Mouse (Mus musculus) spleen, adult 2 months (tissue): ENCODE data around the gene Morc3. TPM values are rescaled to one million over a fixed set of nuclear protein-coding genes. Genes with fewer than 3 reads are reported as not detected.

Experiments
- DNase-seq, 2 experiments: peaks; one replicate each; pipeline versions ENCODE4 v3.0.0 to v3.0.0-alpha.2; 2012 to 2021; ENCODE audit warnings: low spot score in 2 of 2, low read depth in 1 of 2
- H3K27ac ChIP-seq: fragments of 200-500 bp; 2 replicates; pipeline ENCODE4 v1.5.1; 2012; ENCODE audit warnings: low read length, inconsistent platforms; ENCODE audit not compliant: insufficient read depth
- H3K27me3 ChIP-seq: fragments of 200-500 bp; 2 replicates; pipeline ENCODE4 v1.6.1; 2012; ENCODE audit warnings: mild to moderate bottlenecking, moderate library complexity, low read length, inconsistent platforms; ENCODE audit not compliant: control insufficient read depth, insufficient read depth
- H3K36me3 ChIP-seq: fragments of 200-500 bp; 2 replicates; pipeline ENCODE4 v1.6.1; 2012; ENCODE audit warnings: mild to moderate bottlenecking, low read length, inconsistent platforms; ENCODE audit not compliant: control insufficient read depth, insufficient read depth
- H3K4me1 ChIP-seq: fragments of 200-500 bp; 2 replicates; pipeline ENCODE4 v1.6.1; 2011; ENCODE audit warnings: inconsistent platforms; ENCODE audit not compliant: control insufficient read depth, insufficient read depth, insufficient read length
- H3K4me3 ChIP-seq: fragments of 200-500 bp; 2 replicates; pipeline ENCODE4 v1.5.1; 2011; ENCODE audit warnings: mild to moderate bottlenecking, inconsistent platforms; ENCODE audit not compliant: insufficient read depth, insufficient read length; ENCODE audit errors: extremely low read depth
- CTCF ChIP-seq: fragments of 200-500 bp; IDR thresholded peaks from 2 replicates; pipeline ENCODE4 v1.5.1; 2011; ENCODE audit warnings: mild to moderate bottlenecking, inconsistent platforms; ENCODE audit not compliant: insufficient read depth, insufficient read length, insufficient replicate concordance; ENCODE audit errors: extremely low read depth
- POLR2A ChIP-seq: fragments of 200-500 bp; IDR thresholded peaks from 2 replicates; pipeline ENCODE4 v1.6.1; 2011; ENCODE audit warnings: low read depth, low read length, inconsistent platforms
- WGBS: fragments of 180-500 bp; shearing (Covaris S2); methylation state at CpG from one replicate; pipeline ENCODE4 v1.1.7; 2018; 5-methylcytosine and 5-hydroxymethylcytosine counted together
- polyA plus RNA-seq: library from polyadenylated mRNA; depleted of rRNA; stranded (reverse); fragments of >200 nt; gene quantifications from 2 replicates; pipeline ENCODE4 v1.2.3, GENCODE M21; 2012; rRNA removed

Morc3 gene
- polyA plus RNA-seq, 1 experiment, result 10.6 TPM

DNA sequence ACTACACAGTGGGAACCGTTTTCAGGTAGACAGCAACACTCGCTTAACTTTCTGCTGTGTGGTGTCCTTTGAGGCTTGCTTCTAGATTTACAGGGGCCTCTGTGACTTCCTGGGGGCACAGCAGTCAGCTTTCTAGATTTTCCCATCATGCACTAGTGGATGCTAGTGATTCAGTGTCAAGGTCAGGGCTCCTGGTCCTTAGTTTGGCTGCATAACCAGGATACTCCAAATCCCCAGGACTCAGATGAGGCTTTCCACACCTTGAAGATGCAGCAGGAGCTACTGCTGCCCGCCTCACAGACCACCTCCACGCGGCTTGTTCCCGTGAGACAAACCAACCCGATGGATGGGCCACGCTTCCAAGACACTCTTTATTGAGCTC, 86.7 kb downstream of the Morc3 start:
- Histone ChIP-seq H3K36me3 (no peaks in the 10 kb centered on the region), H3K4me3 (no peak overlapping the region; the same call in 1 of the 2 replicates), H3K4me1 (peaks cover 8% of the 10 kb centered on the region; the same call in 1 of the 2 replicates), H3K27me3 (no peaks in the 10 kb centered on the region), H3K27ac (no peak overlapping the region)
- 68% methylated on average over 8 of the region's 8 CpGs for whole genome bisulfite sequencing
- TF ChIP-seq CTCF, result no peak
- no peak for TF ChIP-seq POLR2A
- no peak for DNase-seq

- no peak overlapping the region for H3K27ac ChIP-seq
- TF ChIP-seq CTCF, result no peak
- no peak for TF ChIP-seq POLR2A
- no peaks in the 10 kb centered on the region for H3K27me3 ChIP-seq
- no peak overlapping the region for H3K4me3 ChIP-seq
- H3K36me3 ChIP-seq, result no peaks in the 10 kb centered on the region
- DNase-seq, result no peak
- H3K4me1 ChIP-seq, result peaks cover 6% of the 10 kb centered on the region; the same call in 1 of the 2 replicates
- WGBS, result 90% methylated on average over 20 of the region's 20 CpGs
These were observed 87.3 kb downstream of the Morc3 start for GRCm38 (mm10) chr16:93919189-93919588.

GRCm38 (mm10) chr16:93920673-93921072, 88.8 kb downstream of the Morc3 start:
- no peak for DNase-seq
- Histone ChIP-seq H3K36me3 (no peaks in the 10 kb centered on the region), H3K27me3 (no peaks in the 10 kb centered on the region), H3K4me1 (peaks cover 5% of the 10 kb centered on the region; the same call in 1 of the 2 replicates), H3K4me3 (no peak overlapping the region), H3K27ac (no peak overlapping the region)
- WGBS, result 47% methylated on average over 4 of the region's 4 CpGs
- TF ChIP-seq POLR2A (no peak), CTCF (no peak)

DNA sequence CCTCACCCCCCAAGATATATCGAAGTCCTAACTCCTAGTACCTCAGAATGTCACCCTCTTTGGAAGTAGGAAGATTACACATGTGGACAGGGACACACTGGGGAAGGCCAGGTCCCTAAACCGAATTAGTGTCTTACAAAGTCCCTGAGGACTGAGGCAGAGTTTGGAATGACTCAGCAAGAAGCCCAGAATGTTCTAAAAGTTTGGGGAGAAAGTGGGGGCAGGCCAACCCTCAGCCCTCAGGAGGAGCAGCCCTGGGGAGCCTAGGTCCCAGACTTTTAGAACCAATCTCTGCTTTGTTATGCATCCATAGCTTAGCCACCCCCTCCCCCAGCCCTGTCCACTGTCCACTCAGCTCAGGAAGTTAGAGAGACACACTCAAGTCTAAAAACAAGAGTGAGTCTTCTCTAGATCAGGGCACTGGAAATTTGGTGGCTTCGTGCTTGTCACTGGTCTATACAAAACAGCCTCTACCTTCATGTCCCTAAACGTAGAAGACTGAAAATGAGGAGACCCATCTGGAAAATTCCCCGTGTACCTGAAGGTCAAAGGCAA, 91.0 kb downstream of the Morc3 start:
- no peak for TF ChIP-seq CTCF
- Histone ChIP-seq H3K4me3 (no peak overlapping the region), H3K4me1 (peaks cover 3% of the 10 kb centered on the region; the same call in 1 of the 2 replicates), H3K27ac (no peak overlapping the region), H3K27me3 (no peaks in the 10 kb centered on the region), H3K36me3 (no peaks in the 10 kb centered on the region)
- 80% methylated on average over 5 of the region's 5 CpGs for WGBS
- no peak for DNase-seq

GRCm38 (mm10) chr16:93923788-93924187, 91.9 kb downstream of the Morc3 start:
- Histone ChIP-seq H3K27ac (no peak overlapping the region), H3K4me1 (no peaks in the 10 kb centered on the region), H3K36me3 (no peaks in the 10 kb centered on the region), H3K4me3 (no peak overlapping the region), H3K27me3 (no peaks in the 10 kb centered on the region)
- 74% methylated on average over 7 of the region's 7 CpGs for WGBS
- DNase-seq, result no peak
- TF ChIP-seq POLR2A, result no peak
- TF ChIP-seq CTCF, result no peak

Other genes starting within 250 kb of the Morc3 start
- 10.2 and 10.6 TPM in 2 replicates for gene Setd4, start 228.1 kb upstream of the Morc3 start, polyA plus RNA-seq
- gene Cbr1, start 226.3 kb upstream of the Morc3 start, polyA plus RNA-seq, result 30.3 and 36.2 TPM in 2 replicates
- gene Gm5678, start 204.0 kb upstream of the Morc3 start, polyA plus RNA-seq, result not detected in 2 replicates
- gene Cbr3, start 148.9 kb upstream of the Morc3 start, polyA plus RNA-seq, result 6.7 and 7.2 TPM in 2 replicates
- 35.3 and 35.5 TPM in 2 replicates for gene Dop1b, start 120.2 kb upstream of the Morc3 start, polyA plus RNA-seq
- gene Chaf1b, start 51.8 kb downstream of the Morc3 start, polyA plus RNA-seq, result 4.9 and 5.7 TPM in 2 replicates
- not detected in 2 replicates for gene Cldn14, start 176.7 kb downstream of the Morc3 start, polyA plus RNA-seq